Mouse (Mus musculus): Measurements from ENCODE around the gene Armc7.
"Not testable (repeated sequence)": the region's sequence is repeated elsewhere in the genome, so short reads cannot be mapped to it uniquely, and the experiment has no call there.

Gene Armc7

GRCm38 (mm10) chr11:115522238-115522637 is 46.8 kb downstream of the Armc7 start:
- DNase-seq (ENCODE audit: low read depth, low spot score), result no peak

DNA sequence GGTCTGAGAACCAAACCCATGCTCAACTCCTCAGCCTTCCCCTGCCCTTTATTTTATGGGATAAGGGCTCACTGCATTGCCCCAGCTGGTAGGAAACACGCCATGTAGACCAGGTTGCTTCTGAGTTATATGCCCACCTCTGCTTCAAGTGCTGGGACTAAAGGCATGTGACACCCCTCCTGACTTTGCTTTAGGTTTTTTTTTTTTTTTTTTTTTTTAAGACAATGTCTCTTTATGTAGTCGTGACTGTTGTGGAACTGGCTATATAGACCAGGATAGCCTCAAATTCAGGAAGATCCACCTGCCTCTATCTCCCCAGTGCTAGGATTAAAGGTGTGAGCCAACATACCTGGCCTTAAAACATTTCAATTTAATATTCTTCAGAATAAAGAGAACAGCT is 47.2 kb downstream of the Armc7 start:
- DNase-seq (ENCODE audit: low read depth, low spot score), result no peak

DNA sequence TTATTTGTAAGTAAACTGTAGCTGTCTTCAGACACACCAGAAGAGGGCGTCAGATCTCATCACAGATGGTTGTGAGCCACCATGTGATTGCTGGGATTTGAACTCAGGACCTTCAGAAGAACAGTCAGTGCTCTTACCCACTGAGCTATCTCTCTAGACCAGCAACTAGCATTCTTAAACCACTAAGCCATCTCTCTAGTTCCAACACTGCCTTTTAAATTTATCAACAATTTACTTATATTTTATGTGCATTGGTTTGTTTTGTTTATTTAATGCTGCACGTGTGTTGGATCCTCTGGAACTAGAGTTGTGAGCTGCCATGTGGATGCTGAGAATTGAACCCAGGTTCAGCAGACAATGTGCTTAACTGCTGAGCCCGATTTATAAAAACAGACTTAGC is 51.0 kb downstream of the Armc7 start:
- DNase-seq (ENCODE audit: low read depth, low spot score), result not testable (repeated sequence)

- no peak for DNase-seq (ENCODE audit: low read depth, low spot score)
These were observed 59.4 kb downstream of the Armc7 start for GRCm38 (mm10) chr11:115534759-115535371.

DNA sequence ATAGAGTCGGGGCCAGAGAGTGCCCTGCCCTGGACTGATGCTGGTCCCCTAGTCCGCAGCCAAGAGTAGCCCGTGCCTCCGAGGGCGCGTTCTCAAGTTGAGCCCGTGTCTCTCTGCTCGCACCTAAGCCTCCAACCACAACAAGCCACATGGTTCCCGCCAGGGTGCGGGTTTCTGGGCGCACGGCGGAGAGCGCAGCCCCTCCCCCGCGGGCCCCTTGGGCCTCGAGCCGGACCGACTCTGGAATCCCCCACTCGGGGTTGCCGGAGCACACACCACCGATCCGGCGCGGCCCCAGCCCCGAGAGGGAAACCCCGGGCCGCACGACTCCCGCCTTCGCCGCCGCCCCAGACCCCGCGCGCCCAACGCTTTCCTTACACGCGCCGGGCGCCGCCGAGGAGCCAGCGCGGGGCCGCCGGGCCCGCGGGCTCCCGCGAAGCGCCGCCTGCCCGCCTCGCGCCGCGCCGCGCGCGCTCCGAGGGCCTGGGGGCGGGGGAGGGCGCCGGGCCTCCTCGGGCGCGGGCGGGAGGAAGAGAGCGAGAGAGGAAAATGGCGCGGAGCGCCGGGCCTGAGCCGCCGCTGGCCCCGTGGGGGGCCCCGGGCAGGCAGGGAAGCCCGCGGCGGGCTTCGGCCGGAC is 60.1 kb downstream of the Armc7 start:
- DNase-seq (ENCODE audit: low read depth, low spot score), result peak; percentile 53

- DNase-seq (ENCODE audit: low read depth, low spot score), result peak; percentile 97
These were observed 60.7 kb downstream of the Armc7 start, which contains the start of gene Sumo2 for GRCm38 (mm10) chr11:115536038-115536681. Gene Sumo2, minus strand, starts transcription at chr11:115536276.

- peak; percentile 80 for DNase-seq (ENCODE audit: low read depth, low spot score)
These were observed 61.5 kb downstream of the Armc7 start for GRCm38 (mm10) chr11:115536856-115537568.

- DNase-seq (ENCODE audit: low read depth, low spot score), result no peak
These were observed 62.6 kb downstream of the Armc7 start for GRCm38 (mm10) chr11:115538045-115538444.
